Mouse (Mus musculus): ENCODE data around the gene Prss57. TPM values are rescaled to one million over a fixed set of nuclear protein-coding genes. Genes with fewer than 3 reads are reported as not detected.

The Prss57 gene
- polyA plus RNA-seq (2016; fragmentation: Nextera tagmentation; extraction: Ambion mirVana) = 0.06 TPM in 1 of 2 replicates, not detected in the other

DNA sequence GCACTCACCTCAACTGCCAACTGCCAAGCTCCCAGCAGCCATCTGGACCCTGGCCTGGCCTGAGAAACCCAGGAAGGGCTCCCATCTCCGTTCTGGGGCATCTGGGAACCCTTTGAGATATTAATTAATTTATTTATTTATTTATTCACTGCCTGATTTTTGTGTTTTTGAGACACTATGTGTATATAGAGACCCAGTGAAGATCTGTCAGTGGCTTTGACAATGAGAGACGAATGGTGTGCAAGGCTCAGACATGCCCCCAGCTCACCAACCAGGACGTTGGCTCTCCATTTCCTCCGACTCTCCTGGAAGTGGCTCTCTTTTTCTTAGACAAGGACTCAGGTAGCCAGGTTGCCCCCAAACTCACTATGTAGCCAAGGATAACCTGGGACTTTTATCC is at the start of gene Prss57:
Prss57 (minus strand) TSS at position 101 of the 400 bp plus-strand sequence.
- H3K9me3 ChIP-seq = no peaks in the 10 kb centered on the region
- ATAC-seq (ENCODE audit: insufficient number of reproducible peaks, insufficient read depth, low FRiP score, low TSS enrichment) = no peak
- peaks cover 10% of the 10 kb centered on the region for H3K4me1 ChIP-seq
- no peak within 1 kb of the TSS for H3K9ac ChIP-seq
- 87% methylated on average over 4 of the region's 4 CpGs for WGBS
- H3K27ac ChIP-seq = no peak within 1 kb of the TSS
- no peaks in the 10 kb centered on the region for H3K27me3 ChIP-seq
- H3K4me2 ChIP-seq (replicated peaks) = no peak within 1 kb of the TSS
- no peak within 1 kb of the TSS for H3K4me3 ChIP-seq
- 0 out of 2 replicates have a peak, but pooled peaks cover 2% of the 10 kb centered on the region for H3K36me3 ChIP-seq

DNA sequence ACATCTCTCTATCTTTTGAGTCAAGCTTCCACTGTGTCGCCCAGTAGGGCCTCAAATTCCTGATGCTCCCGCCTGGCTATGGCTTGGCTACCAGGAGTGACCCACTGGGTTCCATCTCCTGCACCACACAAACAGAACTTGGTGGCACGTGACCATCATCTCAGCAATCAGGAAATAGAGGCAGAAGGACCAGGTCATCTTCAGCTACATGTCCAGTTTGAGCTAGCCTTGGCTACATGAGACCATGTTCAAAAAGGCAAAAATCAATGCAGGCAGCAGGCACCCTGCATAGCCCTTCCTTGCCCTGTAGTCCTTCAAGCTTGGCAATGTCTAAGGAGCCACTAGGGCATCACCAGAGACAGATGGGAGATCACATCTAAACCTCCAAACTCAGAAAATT is 49.3 kb upstream of the Prss57 start:
- H3K4me2 ChIP-seq (replicated peaks) = peak overlapping the region; percentile 56
- H3K36me3 ChIP-seq = no peaks in the 10 kb centered on the region
- H3K27me3 ChIP-seq = no peaks in the 10 kb centered on the region
- 94% methylated on average over 3 of the region's 3 CpGs for WGBS
- H3K9me3 ChIP-seq = no peaks in the 10 kb centered on the region
- no peak for ATAC-seq (ENCODE audit: insufficient number of reproducible peaks, insufficient read depth, low FRiP score, low TSS enrichment)
- peak overlapping the region; percentile 93 for H3K27ac ChIP-seq
- H3K9ac ChIP-seq = 0 out of 2 replicates have a peak overlapping the region, but pooled peaks have one; percentile 38
- H3K4me3 ChIP-seq = peak overlapping the region; percentile 35; the same call in 1 of the 2 replicates
- H3K4me1 ChIP-seq = peaks cover 29% of the 10 kb centered on the region

DNA sequence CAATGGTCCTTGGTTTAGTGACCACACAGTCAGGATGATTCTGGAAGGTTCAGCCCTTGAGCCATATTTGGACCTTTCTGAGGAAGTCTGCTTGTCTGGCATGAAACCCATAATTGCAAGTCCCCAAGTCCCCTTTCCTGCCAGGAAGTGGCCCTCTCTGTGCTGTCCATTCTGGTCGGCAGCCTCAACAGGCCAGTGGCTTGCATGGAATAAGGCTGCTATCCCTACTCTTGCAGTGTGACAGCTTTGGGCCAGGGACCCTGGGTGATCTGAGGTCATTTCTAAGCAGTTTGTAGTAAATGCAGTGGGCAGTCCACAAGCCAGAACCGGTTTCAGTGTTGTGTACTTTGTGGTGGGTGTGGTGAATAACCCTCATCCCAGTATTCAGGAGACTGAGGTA is 47.4 kb upstream of the Prss57 start:
- Histone ChIP-seq H3K27me3 (no peaks in the 10 kb centered on the region), H3K4me2 (replicated peaks) (no peak overlapping the region), H3K36me3 (no peaks in the 10 kb centered on the region), H3K9me3 (no peaks in the 10 kb centered on the region), H3K27ac (no peak overlapping the region), H3K9ac (no peak overlapping the region), H3K4me3 (no peak overlapping the region), H3K4me1 (peaks cover 19% of the 10 kb centered on the region)
- ATAC-seq (ENCODE audit: insufficient number of reproducible peaks, insufficient read depth, low FRiP score, low TSS enrichment) = no peak
- 50% methylated on average over 2 of the region's 2 CpGs for WGBS

DNA sequence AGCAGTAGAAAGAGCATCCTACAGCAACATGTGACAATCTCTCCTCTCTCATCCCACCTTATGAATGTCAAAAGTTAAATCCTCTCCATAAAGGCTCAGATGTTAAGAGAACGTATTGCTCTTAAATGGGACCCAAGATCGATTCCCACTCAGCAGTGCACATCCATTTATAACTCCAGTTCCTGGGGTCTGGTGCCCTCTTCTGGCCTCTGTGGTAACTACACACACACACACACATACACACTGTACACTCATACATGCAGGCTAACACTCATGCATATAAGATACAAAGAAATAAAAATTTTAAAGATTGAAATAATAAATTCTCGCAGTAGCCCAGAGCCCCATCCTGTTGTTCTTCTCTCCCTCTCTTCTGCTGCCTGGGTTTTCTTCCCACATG is 46.2 kb upstream of the Prss57 start:
- Histone ChIP-seq H3K4me3 (no peak overlapping the region), H3K36me3 (no peaks in the 10 kb centered on the region), H3K9me3 (no peaks in the 10 kb centered on the region), H3K9ac (no peak overlapping the region), H3K27ac (no peak overlapping the region), H3K4me1 (peaks cover 13% of the 10 kb centered on the region), H3K4me2 (replicated peaks) (no peak overlapping the region), H3K27me3 (no peaks in the 10 kb centered on the region)
- WGBS = 91% methylated on average over 3 of the region's 3 CpGs
- no peak for ATAC-seq (ENCODE audit: insufficient number of reproducible peaks, insufficient read depth, low FRiP score, low TSS enrichment)

DNA sequence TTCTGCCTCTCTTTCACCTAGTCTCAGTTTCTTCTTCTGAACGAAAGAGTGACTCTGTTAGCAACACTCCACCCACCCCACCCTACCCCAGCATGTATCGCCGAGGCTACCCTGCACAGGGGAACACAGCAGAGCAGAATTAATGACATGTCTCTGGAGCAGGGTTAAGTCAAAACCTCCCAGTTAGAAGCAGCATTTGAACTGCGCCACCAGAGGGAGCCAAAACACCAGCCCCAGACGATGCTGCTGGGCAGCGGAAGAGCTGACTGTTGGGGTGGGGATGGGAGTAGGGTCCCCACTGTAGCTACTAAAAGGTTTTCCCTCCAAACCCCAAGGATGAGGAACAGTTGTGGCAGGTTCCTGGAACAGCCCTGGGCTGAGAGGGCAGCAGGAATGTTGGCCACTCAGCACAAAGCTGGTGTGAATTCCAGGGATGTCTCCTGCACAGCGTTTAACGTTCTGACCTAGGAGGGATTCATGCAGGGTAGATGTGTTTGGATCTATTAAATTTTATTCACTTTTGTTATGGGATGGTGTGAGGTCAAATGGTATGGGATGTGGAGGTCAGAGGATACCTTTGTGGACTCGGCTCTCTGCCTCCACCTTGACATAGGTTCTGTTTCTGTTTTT is 44.1 kb upstream of the Prss57 start:
- no peak; the same call in 1 of the 2 replicates for ATAC-seq (ENCODE audit: insufficient number of reproducible peaks, insufficient read depth, low FRiP score, low TSS enrichment)
- Histone ChIP-seq H3K27ac (no peak overlapping the region), H3K9ac (no peak overlapping the region), H3K4me1 (no peaks in the 10 kb centered on the region), H3K4me2 (replicated peaks) (no peak overlapping the region), H3K9me3 (no peaks in the 10 kb centered on the region), H3K27me3 (no peaks in the 10 kb centered on the region), H3K4me3 (no peak overlapping the region), H3K36me3 (no peaks in the 10 kb centered on the region)
- WGBS = 26% methylated on average over 9 of the region's 9 CpGs

DNA sequence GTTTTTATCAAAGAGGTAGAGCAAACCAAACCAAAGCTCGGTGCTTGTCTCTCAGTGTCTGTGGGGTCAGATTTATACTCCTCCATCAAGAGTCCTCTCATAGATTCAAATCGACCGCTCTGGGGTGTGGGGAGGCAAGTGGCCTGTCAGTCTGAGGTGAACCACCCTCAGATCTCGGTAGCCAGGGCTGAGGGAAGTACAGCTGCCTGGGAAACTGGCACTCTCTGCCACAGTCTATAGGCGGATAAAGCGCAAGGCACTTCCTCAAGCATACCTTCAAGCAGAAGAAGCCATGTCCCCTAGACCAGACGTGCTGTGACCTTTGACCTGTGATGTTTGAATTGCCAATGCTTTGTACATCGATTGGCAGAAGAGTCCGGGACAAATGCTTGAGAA is 42.0 kb upstream of the Prss57 start:
- WGBS = 72% methylated on average over 9 of the region's 9 CpGs
- no peak for ATAC-seq (ENCODE audit: insufficient number of reproducible peaks, insufficient read depth, low FRiP score, low TSS enrichment)

DNA sequence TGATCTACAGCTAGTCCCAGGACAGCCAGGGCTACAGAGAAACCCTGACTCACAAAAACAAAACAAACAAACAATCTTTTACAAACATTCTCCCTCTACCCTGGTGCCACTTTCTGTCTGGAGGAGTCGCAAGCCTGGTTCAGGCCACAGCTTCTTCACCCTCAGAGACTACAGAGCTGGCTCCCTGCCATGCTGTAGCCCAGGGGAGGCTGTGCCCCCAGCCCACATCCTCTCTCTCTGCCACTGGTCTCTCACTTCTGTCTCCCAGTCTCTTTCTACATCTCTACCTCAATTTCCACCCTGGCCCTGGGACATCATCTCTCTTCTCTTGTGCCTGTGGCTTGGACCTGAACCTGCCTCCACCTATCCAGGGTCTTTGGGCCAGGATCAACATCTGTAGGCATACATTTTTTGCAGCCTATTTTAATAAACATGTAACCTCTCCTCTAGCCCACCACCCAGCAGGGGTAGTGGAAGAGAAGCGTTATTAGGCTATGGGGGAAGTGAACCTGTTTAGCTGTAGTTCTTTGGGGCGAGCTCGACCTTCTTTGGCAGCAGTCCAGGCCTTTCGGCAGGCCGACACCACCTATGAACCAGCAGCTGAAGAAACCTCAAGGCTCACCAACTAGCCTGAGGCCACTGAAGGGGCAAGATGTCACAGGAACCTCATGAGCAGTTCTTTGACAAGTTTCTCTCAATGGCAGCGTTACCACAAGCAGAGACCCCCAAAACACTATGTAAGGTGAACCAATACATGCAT is 41.4 kb upstream of the Prss57 start:
- no peak for ATAC-seq (ENCODE audit: insufficient number of reproducible peaks, insufficient read depth, low FRiP score, low TSS enrichment)
- Histone ChIP-seq H3K27ac (no peak overlapping the region), H3K36me3 (no peaks in the 10 kb centered on the region), H3K4me3 (no peak overlapping the region), H3K9ac (no peak overlapping the region), H3K27me3 (no peaks in the 10 kb centered on the region), H3K4me1 (no peaks in the 10 kb centered on the region), H3K4me2 (replicated peaks) (no peak overlapping the region), H3K9me3 (no peaks in the 10 kb centered on the region)
- WGBS = 74% methylated on average over 7 of the region's 7 CpGs

More for the DNA sequence above, 42.0 kb upstream of the Prss57 start:
- H3K27me3 ChIP-seq = no peaks in the 10 kb centered on the region
- H3K36me3 ChIP-seq = no peaks in the 10 kb centered on the region
- H3K27ac ChIP-seq = no peak overlapping the region
- no peaks in the 10 kb centered on the region for H3K4me1 ChIP-seq
- no peak overlapping the region for H3K4me2 ChIP-seq (replicated peaks)
- no peak overlapping the region for H3K9ac ChIP-seq
- H3K4me3 ChIP-seq = no peak overlapping the region
- H3K9me3 ChIP-seq = no peaks in the 10 kb centered on the region

DNA sequence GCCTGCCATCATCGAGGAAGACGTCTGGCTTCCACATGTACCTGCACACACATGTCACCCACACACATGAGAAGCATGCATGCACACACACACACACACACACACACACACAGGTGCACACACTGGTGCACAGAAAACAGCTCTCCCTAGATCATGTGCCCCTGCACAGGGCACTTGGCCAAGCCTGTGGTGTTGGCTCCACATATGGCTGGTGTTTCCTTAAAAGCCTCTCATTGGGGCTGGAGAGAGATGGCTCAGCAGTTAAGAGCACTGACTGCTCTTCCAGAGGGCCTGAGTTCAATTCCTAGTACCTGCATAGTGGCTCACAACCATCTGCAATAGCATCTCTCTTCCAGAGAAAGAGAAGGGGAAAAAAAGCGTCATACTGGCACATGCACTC is 40.8 kb upstream of the Prss57 start:
- no peak overlapping the region for H3K4me3 ChIP-seq
- no peak overlapping the region for H3K4me2 ChIP-seq (replicated peaks)
- H3K27ac ChIP-seq = no peak overlapping the region
- ATAC-seq (ENCODE audit: insufficient number of reproducible peaks, insufficient read depth, low FRiP score, low TSS enrichment) = no peak
- WGBS = 91% methylated on average over 3 of the region's 3 CpGs
- no peaks in the 10 kb centered on the region for H3K9me3 ChIP-seq
- H3K36me3 ChIP-seq = no peaks in the 10 kb centered on the region
- H3K27me3 ChIP-seq = no peaks in the 10 kb centered on the region
- H3K9ac ChIP-seq = no peak overlapping the region
- H3K4me1 ChIP-seq = no peaks in the 10 kb centered on the region

DNA sequence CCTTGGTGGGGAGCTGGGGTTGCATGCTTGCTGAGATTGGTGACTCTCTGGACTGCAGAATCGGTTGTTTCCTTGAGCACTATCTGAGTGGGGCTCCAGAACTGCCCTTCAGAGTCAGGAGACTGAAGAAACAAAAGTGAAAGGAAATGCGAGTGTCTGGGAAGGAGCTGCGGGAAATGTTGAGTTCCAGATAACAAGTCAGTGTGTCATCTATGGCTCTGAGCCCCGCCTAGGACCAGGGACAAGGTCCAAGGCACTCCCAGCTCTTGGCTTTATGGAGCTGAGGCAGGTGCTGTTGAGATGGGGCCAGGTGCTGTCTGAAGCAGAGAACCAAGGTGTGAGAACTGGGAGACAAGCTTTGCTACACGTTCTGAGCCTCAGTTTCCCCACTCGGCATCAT is 33.7 kb upstream of the Prss57 start:
- H3K9me3 ChIP-seq = no peaks in the 10 kb centered on the region; the same call in 1 of the 2 replicates
- ATAC-seq (ENCODE audit: insufficient number of reproducible peaks, insufficient read depth, low FRiP score, low TSS enrichment) = no peak
- H3K36me3 ChIP-seq = peaks cover 10% of the 10 kb centered on the region
- WGBS = 64% methylated on average over 6 of the region's 6 CpGs
- no peaks in the 10 kb centered on the region for H3K27me3 ChIP-seq
- H3K4me3 ChIP-seq = no peak overlapping the region
- no peak overlapping the region for H3K9ac ChIP-seq
- peaks cover 15% of the 10 kb centered on the region for H3K4me1 ChIP-seq
- H3K27ac ChIP-seq = no peak overlapping the region
- H3K4me2 ChIP-seq (replicated peaks) = no peak overlapping the region

DNA sequence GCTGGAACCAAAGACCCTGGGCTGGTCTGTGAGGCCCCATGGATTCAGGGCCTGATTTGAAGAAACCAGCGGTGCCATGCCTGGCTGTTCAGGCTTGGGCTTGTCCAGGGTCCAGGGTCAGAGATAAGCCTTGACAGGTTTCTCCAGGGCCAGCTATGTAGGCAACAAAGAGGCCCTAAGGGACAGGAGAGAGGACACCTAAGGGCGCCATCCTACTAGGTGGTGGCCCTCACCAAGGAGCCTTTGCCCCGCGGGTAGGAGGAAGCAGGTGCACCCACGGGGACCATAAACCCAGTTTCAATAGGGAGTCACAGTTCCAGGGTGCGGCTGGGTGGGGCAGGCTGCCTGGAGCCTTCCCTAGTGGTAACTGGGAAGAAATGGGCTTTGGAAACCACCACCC is 32.2 kb upstream of the Prss57 start:
- H3K9me3 ChIP-seq = no peaks in the 10 kb centered on the region; the same call in 1 of the 2 replicates
- no peak overlapping the region for H3K9ac ChIP-seq
- H3K4me2 ChIP-seq (replicated peaks) = peak overlapping the region; percentile 28; the same call in 1 of the 2 replicates
- no peaks in the 10 kb centered on the region for H3K27me3 ChIP-seq
- 59% methylated on average over 6 of the region's 6 CpGs for WGBS
- no peak for ATAC-seq (ENCODE audit: insufficient number of reproducible peaks, insufficient read depth, low FRiP score, low TSS enrichment)
- no peak overlapping the region for H3K27ac ChIP-seq
- H3K36me3 ChIP-seq = peaks cover 21% of the 10 kb centered on the region
- H3K4me3 ChIP-seq = no peak overlapping the region
- peaks cover 15% of the 10 kb centered on the region for H3K4me1 ChIP-seq

DNA sequence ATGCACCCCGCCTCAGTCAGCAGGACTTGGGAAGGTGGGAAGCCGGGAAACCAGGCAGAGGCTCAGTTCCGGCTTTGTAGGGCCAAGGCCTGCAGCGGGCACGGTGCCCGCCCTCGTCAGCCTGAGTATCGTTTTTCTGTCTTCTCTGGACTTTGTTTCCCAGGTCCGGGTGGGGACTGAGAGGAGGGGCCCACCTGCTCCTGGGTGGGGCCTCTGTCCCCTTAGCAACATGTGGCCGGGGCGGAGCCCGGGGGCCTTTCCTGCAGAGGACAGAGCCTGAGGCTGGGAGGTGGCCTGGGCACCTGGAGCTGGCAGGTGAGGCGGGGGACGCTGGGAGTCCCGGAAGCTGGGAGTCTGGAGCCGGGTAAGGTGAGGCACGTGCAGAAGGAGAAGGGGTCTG is 31.6 kb upstream of the Prss57 start:
- 21% methylated on average over 17 of the region's 17 CpGs for WGBS
- peak; percentile 5; the same call in 1 of the 2 replicates for ATAC-seq (ENCODE audit: insufficient number of reproducible peaks, insufficient read depth, low FRiP score, low TSS enrichment)

DNA sequence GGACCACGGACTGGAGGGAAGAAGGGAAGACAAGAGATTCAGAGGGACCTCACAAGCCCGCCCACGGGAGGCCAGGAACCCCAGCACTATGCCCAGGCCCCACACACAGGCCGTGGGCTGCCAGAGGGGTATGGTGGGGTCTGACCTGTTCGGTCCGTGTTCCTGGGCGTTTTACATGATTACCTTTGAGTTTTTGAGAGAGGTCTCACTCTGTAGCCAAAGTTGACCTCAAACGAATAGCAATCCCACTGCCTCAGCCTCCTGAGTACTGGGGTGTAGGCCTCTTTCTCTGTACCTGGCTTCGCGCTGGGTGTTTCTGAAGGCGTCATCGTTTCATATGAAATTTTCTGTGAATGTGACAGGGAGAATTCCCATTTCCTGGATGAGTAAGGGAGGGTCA is 31.0 kb upstream of the Prss57 start:
- Histone ChIP-seq H3K36me3 (peaks cover 26% of the 10 kb centered on the region), H3K9ac (no peak overlapping the region), H3K9me3 (no peaks in the 10 kb centered on the region; the same call in 1 of the 2 replicates), H3K4me2 (replicated peaks) (no peak overlapping the region), H3K27me3 (no peaks in the 10 kb centered on the region), H3K4me1 (peaks cover 15% of the 10 kb centered on the region), H3K4me3 (no peak overlapping the region), H3K27ac (peak overlapping the region; percentile 64; the same call in 1 of the 2 replicates)
- no peak for ATAC-seq (ENCODE audit: insufficient number of reproducible peaks, insufficient read depth, low FRiP score, low TSS enrichment)
- WGBS = 87% methylated on average over 12 of the region's 12 CpGs

More for the DNA sequence above, 31.6 kb upstream of the Prss57 start:
- Histone ChIP-seq H3K4me3 (no peak overlapping the region), H3K9me3 (no peaks in the 10 kb centered on the region; the same call in 1 of the 2 replicates), H3K4me2 (replicated peaks) (peak overlapping the region; percentile 28), H3K4me1 (peaks cover 15% of the 10 kb centered on the region), H3K27me3 (no peaks in the 10 kb centered on the region), H3K36me3 (peaks cover 22% of the 10 kb centered on the region), H3K27ac (peak overlapping the region; percentile 64), H3K9ac (no peak overlapping the region)
